Mouse (Mus musculus) right cerebral cortex, postnatal 14 days (tissue): Measurements from ENCODE around the gene Angptl2.

ENCODE experiments used
- DNase-seq: peaks from one replicate; pipeline ENCODE4 v3.0.0; 2022

Angptl2 gene

DNA sequence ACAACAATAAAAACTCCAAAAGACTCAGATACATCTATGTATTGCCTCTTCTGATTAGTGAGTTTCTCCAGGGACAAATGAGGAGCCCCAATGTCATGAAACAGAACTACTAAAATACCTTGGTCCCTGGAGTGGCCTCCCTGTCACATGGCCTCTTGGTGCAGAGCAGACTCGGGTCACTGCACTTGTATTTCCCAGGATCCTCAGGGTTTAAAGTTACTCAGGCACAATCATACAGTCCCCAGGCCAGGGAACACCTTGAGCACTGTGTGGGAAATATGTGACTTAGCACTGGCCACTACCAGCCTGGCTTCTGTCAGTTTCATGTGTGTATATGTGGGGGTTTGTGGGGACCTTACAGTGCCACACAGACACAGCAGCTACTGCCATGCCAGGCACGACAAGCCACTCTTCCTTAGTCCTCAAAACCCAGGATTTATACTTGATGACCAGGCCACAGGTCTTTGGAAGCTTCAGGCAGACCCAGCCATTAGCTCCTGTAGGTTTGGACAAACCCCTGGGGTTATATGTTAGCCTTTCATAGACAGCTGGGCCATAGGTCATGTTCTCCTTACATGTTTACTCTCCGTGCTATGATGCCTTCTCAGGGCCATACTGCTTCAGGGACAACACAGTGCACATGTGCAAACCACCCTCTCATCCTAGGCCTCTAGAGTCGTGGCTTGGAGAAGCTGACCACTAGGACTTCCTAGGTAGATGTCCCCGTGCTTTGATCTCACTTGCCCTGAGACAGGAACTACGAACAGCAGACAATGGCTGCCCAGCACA lies 17.1 kb downstream of the Angptl2 start:
- DNase-seq = no peak

DNA sequence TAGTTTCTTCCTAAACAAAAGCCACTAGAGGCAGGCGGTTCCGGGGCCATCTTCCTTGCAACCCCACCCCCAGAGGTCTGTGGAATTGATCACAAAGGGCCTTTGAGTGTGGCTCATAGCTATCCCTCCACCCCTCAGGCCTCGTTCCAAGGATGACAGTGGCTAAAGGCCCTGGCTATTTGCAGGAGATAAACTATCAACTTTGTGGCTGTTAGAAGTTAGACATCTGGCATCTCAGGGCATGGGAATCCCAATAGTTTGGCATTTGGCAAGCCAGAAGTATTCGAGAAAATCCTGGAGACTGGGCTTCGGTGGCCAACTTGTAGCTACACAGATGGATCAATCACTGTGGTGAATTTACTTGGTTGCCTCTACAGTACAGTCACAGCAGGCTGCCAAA lies 18.0 kb downstream of the Angptl2 start:
- DNase-seq = no peak

DNA sequence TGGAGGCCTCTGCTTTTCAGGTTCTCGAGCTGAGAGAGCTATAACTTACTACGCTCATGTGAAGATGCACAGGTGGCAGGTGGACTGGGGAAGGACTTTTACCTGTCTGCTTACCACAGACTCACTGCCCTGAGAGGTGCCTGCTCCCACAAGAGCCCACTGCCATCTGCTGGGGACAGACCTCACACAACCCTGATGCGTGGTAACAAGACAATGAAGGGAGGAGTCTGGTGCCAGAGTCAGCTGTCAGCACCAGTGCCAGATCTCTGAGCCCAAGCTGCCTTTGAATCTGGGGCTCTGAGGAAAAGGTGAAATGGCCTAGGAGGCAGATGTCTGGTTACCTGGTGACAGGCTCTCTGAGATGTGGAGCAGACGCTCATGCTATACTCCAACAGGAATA lies 19.0 kb downstream of the Angptl2 start:
- no peak for DNase-seq

DNA sequence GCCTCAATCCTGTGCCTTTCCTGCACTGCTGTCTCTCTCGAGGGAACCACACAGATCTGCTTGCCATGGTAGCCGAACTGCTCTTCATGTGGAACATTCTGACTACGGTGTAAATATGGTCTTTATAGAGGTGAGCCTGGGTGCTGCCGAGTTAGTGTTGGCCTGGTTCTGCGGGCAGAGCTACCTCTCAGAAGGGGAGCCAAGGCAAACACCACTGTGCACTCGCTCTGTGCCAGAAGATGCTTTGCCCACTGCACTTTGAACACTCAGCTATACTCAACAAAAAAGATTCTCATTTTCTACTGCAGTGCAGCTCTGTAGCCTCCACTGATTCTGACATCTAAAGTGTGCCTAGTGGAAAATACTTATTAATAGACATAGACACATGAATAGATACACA lies 21.7 kb downstream of the Angptl2 start:
- no peak for DNase-seq

DNA sequence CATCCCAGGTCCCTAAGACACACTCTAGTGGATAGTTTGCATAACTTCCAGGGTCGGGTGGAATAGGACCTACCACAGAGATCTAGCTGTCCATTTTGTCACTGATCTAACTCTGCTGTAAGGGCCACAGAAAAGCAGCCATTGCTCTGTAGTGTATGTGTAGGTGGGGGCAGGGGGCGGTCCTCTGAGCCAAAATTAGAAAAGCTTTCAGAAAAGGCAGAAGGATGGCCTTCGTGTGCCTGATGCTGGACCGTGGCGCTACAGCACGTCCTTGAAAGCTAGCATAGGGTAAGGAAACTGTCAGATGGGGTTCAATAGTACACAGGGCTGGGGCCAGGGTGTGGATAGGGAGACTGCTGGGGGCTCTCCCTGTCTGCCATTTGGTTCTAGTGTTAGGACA lies 29.0 kb downstream of the Angptl2 start:
- DNase-seq = no peak

DNA sequence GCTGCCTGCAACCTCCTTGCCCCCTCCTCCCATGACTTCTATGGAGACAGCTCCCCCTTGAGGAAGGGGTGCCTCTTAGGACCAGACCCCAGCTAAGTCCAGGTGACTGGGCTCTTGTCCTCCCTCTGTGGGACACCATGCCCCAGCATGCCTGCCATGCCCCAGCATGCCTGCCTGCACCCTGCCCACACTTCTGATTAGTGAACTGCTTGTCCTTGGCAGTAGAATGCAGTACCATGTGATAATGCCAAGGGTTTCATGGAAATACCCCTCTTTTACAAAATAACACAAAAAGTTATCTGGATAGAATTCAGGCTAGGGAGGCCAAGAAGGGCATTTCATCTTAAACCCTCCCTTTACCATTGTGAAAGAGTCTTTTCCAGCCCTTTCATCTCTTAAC lies 29.5 kb downstream of the Angptl2 start:
- no peak for DNase-seq

DNA sequence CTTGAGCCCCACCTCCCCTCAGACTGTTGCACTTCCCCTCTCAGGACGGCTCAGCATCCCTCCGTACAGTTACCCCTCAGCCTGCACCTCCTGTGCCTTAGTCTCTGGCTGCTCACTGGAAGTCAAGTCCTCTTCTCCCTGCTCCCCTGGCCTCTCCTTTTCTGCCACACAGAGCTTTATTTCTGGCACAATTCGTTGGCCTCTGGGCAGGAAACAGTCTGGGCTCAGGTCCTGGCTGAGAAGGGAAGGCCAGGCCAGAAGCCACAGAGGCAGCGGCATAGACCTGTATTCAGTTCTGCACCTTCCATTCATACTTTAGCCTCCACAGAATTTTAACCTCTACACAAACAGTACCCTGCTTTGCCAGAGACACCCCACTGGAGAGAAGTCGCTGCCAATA lies 31.0 kb downstream of the Angptl2 start:
- DNase-seq = no peak

DNA sequence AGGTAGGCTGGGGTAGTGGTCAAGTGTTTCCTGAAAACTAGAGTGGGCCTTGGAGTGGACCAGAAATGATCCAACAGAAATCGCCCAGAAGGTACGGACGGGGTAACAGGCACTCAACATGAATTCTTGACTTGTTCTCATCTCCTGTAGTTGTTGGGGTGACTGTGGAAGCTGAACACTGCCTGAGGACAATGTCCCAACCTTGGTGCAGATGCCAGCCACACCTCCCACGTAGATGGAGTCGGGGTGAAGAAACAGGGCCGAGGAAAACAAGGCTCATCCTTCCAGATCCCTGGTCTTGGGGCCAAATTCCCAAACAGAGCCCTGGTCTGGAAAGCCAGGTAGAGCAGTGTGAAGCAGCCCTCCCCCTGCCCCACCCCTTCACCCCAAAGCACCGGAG lies 32.7 kb downstream of the Angptl2 start:
- DNase-seq = no peak

DNA sequence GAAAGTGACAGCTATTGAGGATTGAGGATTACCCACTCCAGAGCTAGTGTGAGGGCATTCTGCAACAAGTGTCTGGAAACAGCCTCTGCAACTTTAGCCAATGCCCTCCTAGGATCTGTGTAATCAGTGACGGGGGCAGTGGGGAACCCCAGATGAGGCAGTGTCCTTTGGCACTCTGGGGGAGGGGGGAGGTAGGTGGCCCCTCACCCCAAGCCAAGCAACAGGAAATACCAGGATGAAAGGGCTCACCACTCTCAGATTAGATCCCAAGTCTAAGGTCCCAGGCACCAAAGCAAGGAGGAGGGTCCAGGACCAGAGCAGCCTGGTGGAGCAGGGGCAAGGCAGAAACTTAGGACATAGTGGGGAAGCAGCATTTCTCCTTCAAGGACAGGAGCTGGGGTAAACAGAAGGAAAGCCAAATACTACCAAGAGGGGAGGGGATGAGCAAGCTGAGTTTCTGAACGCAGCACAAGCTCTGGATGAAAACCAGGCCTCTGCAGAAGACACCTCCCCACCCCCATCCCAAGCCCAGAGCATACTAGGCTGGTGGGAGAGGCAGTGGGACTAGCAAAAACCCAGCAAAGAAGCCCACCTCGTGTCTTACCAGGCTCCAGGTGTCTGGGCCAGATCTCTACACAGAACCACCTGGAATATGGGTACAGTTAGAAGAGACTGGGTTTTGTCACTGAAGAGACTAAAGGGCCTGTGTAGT lies 34.2 kb downstream of the Angptl2 start:
- no peak for DNase-seq

DNA sequence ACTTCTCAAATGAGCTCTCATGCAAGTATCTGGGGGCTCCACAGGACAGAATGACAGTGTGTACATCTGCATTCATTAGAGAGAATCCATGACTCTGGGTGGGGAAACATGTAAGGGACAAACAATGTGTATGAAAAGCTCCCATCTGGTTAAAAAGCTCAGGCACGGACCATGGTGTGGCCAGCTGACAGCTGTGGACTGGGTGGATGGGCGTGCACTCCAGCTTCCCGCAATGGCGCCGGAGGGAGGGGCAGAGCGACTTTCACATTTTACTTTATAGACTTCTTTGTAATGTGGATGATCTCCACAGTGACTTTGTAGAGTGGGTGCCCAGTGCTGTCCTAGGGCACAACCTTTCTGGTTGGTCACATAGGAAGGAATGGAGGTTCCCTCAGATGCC lies 36.9 kb downstream of the Angptl2 start:
- DNase-seq = no peak

DNA sequence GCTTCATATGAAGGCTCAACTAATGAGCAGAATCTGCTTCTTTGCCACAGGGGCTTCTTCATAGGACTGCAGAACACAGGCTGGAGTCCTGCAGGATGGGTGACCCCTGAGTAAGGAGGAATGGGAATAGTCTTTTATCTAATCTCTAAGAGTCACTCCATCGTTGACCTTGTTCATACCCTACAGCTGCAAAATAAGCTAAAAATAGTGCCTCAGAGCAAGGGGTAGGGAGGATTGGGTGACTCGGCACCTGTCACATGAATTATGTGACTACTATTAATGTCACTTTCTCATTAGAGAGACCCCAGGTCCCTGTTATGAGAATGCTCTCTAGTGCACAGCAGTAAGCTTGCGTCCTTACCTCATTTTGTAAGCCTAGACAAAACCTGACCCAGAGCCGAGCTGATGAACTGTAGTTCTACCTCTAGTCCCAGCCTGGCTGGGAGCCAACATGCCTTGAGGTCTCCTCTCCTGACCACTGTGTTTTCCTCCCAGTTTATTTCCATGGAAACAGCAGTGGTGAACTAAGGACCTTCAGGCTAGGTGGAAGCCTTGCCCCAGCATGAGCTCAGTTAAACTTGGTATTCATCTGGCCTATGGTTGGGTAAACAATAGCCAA lies 37.8 kb downstream of the Angptl2 start:
- DNase-seq = no peak

DNA sequence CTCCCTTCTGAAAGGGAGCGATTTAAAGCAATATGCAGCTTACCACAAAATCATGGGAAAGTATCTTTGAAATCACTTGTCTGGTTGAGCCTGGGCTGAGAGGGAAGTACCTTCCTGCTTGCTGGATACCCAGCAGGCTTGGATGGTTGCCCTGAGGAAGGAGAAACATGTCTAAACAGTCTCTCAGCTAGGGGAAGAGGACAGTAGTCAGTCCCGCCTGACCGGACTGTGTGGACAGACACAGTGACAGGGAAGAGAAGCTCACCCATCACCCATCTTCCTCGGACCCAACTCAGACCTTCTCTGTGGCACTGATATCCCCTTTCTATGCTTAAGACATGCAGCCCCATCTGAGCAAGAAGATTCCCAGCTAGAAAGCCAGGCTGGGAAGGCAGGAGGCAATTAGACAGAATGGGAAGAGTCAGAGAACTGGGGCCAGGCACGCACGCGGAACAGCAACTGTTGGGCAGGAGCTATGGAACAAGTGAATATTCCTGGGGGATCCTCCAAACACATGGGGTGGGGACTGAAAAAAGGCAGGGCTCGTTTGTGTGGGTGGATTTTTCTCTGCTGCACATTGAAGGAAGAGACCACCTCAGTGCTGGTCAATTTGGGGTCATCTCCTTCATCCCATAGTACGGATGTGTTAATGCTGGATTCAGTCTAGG lies 38.6 kb downstream of the Angptl2 start:
- no peak for DNase-seq

DNA sequence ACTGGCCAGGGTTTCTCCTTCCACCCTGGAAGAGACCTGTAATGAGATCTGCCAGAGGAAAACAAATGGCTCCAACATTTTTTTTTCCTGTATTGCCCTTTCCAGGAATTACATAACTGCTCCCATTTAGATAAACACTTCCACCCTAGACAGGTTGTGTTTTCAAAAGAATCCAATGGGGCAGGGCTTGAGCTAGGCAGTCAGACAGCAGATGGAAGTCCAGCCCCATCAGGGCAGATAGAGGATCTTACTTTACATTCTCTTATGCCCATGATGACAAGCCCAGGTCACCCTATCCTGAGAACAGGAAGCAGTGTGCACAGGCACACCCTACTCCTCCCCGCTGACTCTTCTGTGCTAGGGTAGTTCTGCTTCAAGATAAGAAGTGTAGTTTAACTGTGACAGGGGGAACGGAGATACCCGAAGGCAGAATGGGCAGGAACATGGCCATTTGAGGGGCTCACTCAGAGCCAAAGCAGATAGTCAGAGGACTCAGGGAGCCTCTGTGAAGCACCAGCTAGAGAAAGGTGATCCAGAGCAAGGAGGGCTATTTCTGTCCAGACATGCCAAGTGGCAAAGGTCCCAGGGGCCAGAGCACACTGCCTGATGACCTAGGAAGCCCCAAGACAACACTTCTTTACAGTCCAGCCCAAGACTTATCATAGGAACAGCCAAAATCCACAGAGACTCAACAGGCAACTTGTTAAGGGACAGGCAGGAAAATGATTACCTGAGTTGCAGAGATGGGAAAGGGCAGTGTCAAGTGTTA lies 41.1 kb downstream of the Angptl2 start:
- no peak for DNase-seq

DNA sequence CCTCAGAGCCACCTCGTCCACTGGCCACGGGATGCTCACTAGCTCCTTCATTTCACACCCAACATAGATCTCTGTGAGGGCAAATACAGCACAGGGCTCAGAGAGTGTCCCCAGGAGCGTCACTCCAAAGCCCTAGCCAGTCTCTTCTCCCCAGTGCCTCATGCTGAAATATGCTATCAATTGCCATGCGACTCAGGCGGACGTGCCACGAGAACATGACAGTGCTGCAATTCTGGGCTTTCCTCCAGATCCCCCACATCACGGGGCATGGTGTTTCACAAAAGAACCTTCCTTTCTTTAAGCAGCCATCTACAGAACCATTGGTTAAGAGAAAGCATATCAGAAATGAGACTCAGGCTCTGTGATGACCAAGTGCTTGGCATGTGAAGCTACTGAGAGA lies 44.9 kb downstream of the Angptl2 start:
- DNase-seq = peak; percentile 50

DNA sequence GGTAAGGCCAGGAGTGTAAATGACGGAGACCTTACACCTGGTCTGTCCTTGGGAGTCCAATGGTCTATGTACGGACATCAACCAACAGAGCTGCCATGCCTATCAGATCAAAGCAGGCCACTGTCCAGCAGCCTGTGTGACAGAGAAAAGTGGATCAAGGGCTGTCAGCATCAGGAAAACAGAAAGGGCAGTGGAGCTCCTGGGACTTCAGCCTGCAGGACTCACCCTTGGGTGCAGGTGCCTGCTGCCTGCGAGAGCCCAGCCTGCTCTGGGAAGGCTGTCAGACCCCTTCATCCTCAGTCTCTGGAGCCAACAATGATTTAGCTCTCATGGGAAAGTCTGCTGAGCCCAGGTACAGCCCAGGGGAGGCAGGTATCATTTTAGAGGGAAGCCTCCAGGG lies 45.6 kb downstream of the Angptl2 start:
- no peak for DNase-seq

DNA sequence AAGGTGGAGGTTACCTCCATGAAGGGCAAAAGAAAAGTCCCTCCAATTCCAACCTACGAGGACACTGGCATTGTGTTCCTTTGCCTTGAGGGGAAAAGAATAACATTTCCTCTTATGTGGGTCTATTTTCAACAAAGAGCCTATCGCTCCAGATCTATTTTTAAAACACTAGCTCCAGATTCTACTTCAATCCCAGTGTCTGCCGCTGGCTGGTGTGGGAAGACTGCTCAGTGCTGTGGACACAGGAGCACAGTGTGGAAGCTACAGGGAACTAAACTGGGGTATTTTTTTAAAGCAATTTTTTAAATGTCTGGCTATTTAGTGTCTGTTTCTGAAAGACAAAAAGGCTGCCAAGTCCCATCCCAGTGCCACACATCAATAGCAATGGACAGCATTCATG lies 49.9 kb downstream of the Angptl2 start:
- DNase-seq = no peak

DNA sequence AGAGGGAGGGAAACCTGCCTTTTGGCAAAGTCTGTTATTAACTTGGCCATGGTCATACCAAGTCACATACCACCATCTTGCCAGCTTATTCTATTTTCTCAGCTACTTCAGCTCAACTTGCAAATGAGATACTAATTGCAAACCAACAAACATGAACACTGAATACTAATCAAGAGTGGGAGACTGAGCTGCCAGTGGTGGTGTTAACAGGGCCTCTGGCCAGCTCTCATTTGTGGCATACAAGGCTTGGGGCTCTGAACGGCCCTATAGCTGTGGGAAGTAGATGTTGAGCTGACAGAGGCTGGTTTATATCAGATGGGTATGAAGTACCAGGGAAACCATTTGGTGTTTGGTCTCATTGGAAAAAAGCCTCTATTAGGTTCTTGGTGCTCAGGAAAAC lies 51.2 kb downstream of the Angptl2 start:
- no peak for DNase-seq

DNA sequence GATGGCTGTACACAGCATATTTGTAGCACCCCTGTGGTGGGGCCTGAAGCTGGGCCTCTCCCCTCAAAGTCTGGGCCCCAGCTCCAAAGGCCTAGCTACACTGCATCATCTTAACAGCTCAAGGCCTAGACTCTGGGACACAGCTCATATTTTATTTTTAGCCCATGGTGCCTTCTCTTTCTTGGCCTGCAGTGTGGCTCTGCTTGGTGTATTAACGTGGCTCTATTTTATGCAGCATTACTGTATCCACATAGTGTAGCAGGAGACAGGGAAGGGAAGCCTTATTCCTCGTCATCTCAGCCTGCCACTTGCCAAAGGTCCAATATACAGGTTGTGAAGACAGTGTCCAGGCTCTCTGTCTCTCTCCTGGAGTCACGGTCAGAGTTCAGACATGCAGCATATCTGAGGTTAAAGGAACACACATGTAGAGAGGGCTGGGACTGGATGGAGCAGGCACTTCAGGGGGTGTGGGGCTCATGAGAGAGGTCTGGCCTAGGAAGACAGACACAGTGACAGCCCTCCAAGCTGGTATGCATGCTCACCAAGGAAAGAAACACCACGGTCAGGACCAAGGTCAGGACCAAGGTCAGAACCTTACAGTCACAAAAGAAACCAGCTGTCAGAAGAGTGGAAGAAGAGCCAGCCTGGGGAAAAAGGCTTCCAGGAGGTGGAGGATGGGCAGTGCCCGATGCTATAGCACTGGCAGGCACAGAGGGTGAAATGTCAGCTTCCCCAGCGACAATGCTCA lies 52.7 kb downstream of the Angptl2 start:
- DNase-seq = no peak

DNA sequence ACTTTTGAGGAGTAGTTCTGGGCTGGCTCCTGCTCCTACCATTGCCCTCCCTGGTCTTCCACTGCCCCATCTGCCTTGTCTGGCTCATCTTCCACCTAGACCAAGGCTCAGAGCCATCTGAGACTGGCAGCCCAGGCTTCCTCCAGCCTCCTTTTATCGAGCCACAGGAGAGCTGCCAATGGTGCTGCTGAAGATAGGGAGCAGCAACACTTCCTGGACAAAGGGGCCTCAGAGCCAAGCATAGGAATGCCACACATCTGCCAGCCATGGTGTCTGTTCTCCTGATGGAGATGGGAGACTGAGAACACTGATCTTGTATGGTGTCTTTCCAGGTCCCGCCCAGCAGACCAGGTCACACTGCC lies 53.2 kb downstream of the Angptl2 start:
- DNase-seq = no peak

DNA sequence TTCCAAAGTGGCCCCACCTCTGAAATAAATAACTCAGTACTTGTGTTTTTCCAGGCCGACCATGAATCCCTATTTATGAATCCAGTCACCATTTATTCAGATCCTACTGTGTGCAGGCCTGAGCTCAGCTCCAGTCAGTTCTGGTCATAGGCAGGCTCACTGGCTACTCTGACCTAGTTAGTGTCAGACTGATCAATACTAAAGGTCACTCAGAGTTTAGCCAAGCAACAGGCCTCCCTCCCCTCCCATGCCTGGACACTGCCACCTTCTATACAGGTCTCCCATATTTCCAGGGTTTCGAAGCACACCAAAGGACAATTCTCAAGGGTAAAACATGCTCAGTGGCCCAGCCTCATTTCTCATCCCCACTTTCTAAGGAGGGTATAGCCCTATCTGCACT lies 54.7 kb downstream of the Angptl2 start:
- DNase-seq = no peak

DNA sequence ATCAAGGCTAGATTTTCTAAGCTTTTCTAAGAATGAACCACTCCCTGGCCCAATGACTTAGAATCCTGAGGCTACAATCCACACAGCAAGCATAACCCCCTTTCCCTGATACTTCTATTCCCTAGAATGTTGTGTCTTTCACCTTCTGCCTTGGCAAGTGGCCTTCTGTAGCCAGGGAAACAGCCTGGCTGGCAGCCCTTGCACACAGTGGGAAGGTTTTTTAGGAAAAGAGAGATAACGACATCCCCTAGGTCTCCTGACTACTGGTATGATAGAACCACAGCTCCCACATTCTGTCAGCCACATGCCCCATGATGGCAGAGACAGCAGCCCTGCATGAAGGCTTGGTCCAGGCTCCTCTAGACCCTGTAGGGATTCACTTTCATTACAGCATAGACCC lies 55.6 kb downstream of the Angptl2 start:
- no peak for DNase-seq
